In the genomic region with DNA sequence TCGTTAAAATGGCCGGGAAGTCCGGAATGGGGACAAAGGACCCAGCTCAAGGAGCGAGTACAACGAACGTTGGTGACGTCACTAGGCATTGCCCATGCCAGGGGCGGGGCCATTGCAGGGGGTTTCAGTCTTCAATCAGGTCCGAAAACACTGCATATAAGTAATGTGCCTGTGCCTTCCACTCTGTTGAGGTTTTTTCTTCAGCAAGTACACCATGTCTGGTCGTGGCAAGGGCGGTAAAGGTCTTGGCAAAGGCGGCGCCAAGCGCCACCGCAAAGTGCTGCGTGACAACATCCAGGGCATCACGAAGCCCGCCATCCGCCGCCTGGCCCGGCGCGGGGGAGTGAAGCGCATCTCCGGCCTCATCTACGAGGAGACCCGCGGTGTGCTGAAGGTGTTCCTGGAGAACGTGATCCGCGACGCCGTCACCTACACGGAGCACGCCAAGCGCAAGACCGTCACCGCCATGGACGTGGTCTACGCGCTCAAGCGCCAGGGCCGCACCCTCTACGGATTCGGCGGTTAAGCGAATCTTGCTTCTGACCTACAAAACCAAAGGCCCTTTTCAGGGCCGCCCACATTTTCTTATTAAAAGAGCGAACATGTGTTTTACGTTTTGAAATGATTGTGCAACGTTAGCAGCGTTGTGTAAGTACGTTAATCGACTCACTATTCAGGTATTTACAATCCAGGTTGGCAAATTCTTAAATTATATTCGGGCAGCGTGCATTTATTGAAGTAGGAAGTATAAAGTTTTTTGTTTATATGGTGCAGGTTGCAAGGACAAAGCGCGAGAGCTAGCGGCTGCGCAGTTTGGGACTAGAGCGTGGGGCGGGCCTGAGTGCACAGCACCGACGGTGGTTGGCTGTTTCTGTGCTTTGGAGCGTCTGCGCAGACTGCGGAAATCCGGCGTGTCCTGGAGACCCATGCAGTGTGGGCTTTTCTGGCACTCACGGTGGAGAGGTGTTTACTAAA, we compare ENCODE assay signal across 8 mouse cellular contexts. TPM values are rescaled to one million over a fixed set of nuclear protein-coding genes. Genes with fewer than 3 reads are reported as not detected.
A peak's percentile ranks its signal among the peaks of the same experiment; 100 is the strongest.
DNase-seq lines count a peak whose midpoint lies in the region; ATAC-seq lines count a peak whose summit lies in the region.

A gene (plus strand): TSS at position 150 of the 975 bp plus-strand sequence.

- ATAC-seq in CD4-positive, CD25-positive, alpha-beta regulatory T cell, adult 4 months = peak; percentile 76
- ATAC-seq in forebrain, embryonic 11.5 days (replicated peaks; ENCODE audit: low FRiP score) = peak; percentile 79
- ATAC-seq in heart, embryonic 16.5 days (replicated peaks; ENCODE audit: extremely low read depth, insufficient read depth, low FRiP score) = peak; percentile 78
- ATAC-seq in liver, embryonic 15.5 days (ENCODE audit: insufficient read depth) = peak; percentile 59
- peak; percentile 87 for ATAC-seq in neural tube, embryonic 12.5 days (ENCODE audit: low FRiP score, low read depth)

- H3K27ac ChIP-seq in forebrain, embryonic 11.5 days (ENCODE audit: low read depth, low read length) = peak within 1 kb of the TSS; percentile 99
- H3K27ac ChIP-seq in heart, embryonic 16.5 days (ENCODE audit: low read length) = peak within 1 kb of the TSS; percentile 99
- H3K27ac ChIP-seq in liver, embryonic 15.5 days (replicated peaks) = peak within 1 kb of the TSS; percentile 98
- H3K27ac ChIP-seq in neural tube, embryonic 12.5 days = peak within 1 kb of the TSS; percentile 89

- no peaks in the 10 kb centered on the region for H3K9me3 ChIP-seq in forebrain, embryonic 11.5 days (ENCODE audit: control insufficient read depth, low read length)
- H3K9me3 ChIP-seq in heart, embryonic 16.5 days (replicated peaks; ENCODE audit: control insufficient read depth, low read length) = no peaks in the 10 kb centered on the region
- H3K9me3 ChIP-seq in liver, embryonic 15.5 days (replicated peaks) = no peaks in the 10 kb centered on the region
- no peaks in the 10 kb centered on the region for H3K9me3 ChIP-seq in neural tube, embryonic 12.5 days

- under 1% methylated on average over 56 of the region's 70 CpGs for WGBS in forebrain, embryonic 11.5 days
- WGBS in heart, embryonic 16.5 days = under 1% methylated on average over 55 of the region's 70 CpGs
- under 1% methylated on average over 64 of the region's 70 CpGs for WGBS in liver, embryonic 15.5 days (ENCODE audit: insufficient replicate concordance)
- under 1% methylated on average over 60 of the region's 70 CpGs for WGBS in neural tube, embryonic 12.5 days

- H3K27me3 ChIP-seq in forebrain, embryonic 11.5 days (ENCODE audit: control insufficient read depth, insufficient read depth, low read length) = no peaks in the 10 kb centered on the region
- H3K27me3 ChIP-seq in heart, embryonic 16.5 days (ENCODE audit: control insufficient read depth, insufficient read depth, low read length) = no peaks in the 10 kb centered on the region
- H3K27me3 ChIP-seq in liver, embryonic 15.5 days = no peaks in the 10 kb centered on the region
- no peaks in the 10 kb centered on the region for H3K27me3 ChIP-seq in neural tube, embryonic 12.5 days (replicated peaks)

- H3K36me3 ChIP-seq in forebrain, embryonic 11.5 days (ENCODE audit: control insufficient read depth, insufficient read depth, low read length) = no peaks in the 10 kb centered on the region
- H3K36me3 ChIP-seq in heart, embryonic 16.5 days (ENCODE audit: control insufficient read depth, insufficient read depth) = no peaks in the 10 kb centered on the region
- no peaks in the 10 kb centered on the region for H3K36me3 ChIP-seq in liver, embryonic 15.5 days (replicated peaks)
- no peaks in the 10 kb centered on the region for H3K36me3 ChIP-seq in neural tube, embryonic 12.5 days

- peak; percentile 95 for DNase-seq in c-Kit-positive CD71-negative TER-119-negative erythroid progenitor cells, embryonic 14.5 days (ENCODE audit: low read depth)
- peak; percentile 98 for DNase-seq in forebrain, embryonic 11.5 days (ENCODE audit: low spot score)
- peak; percentile 95 to 98 for DNase-seq in kidney, postnatal 36 days
- DNase-seq in telencephalon, adult 2 months (ENCODE audit: low read depth, low spot score) = peak; percentile 97

- peak within 1 kb of the TSS; percentile 57 for H3K4me3 ChIP-seq in forebrain, embryonic 11.5 days (ENCODE audit: low read depth, low read length)
- peak within 1 kb of the TSS; percentile 77 for H3K4me3 ChIP-seq in heart, embryonic 16.5 days (ENCODE audit: low read length)
- peak within 1 kb of the TSS; percentile 66 for H3K4me3 ChIP-seq in liver, embryonic 15.5 days (replicated peaks)
- H3K4me3 ChIP-seq in neural tube, embryonic 12.5 days = peak within 1 kb of the TSS; percentile 52

- peak within 1 kb of the TSS; percentile 96 for H3K9ac ChIP-seq in forebrain, embryonic 11.5 days (ENCODE audit: low read length)
- H3K9ac ChIP-seq in heart, embryonic 16.5 days (ENCODE audit: low read length) = peak within 1 kb of the TSS; percentile 90
- peak within 1 kb of the TSS; percentile 75 for H3K9ac ChIP-seq in liver, embryonic 15.5 days
- peak within 1 kb of the TSS; percentile 73 for H3K9ac ChIP-seq in neural tube, embryonic 12.5 days

- H3K4me2 ChIP-seq in forebrain, embryonic 11.5 days (ENCODE audit: low read depth, low read length, severe bottlenecking) = peak within 1 kb of the TSS; percentile 52
- H3K4me2 ChIP-seq in heart, embryonic 16.5 days (ENCODE audit: low read depth, low read length) = peak within 1 kb of the TSS; percentile 75
- H3K4me2 ChIP-seq in liver, embryonic 15.5 days = peak within 1 kb of the TSS; percentile 78
- H3K4me2 ChIP-seq in neural tube, embryonic 12.5 days (replicated peaks) = peak within 1 kb of the TSS; percentile 70

- H3K4me1 ChIP-seq in forebrain, embryonic 11.5 days (replicated peaks; ENCODE audit: control insufficient read depth, insufficient read depth, low read length) = peaks cover 3% of the 10 kb centered on the region; the same call in 1 of the 2 replicates
- peaks cover 29% of the 10 kb centered on the region for H3K4me1 ChIP-seq in heart, embryonic 16.5 days (ENCODE audit: control insufficient read depth, insufficient read depth, low read length)
- peaks cover 34% of the 10 kb centered on the region for H3K4me1 ChIP-seq in liver, embryonic 15.5 days (replicated peaks)
- peaks cover 18% of the 10 kb centered on the region for H3K4me1 ChIP-seq in neural tube, embryonic 12.5 days

RNA-seq across cellular contexts. Expression of the gene that starts here (rescaled TPM):
- polyA plus RNA-seq in CD4-positive, CD25-positive, alpha-beta regulatory T cell, adult 4 months (2017; shearing (Covaris generic)) = 10 to 100 TPM in 1 of 2 experiments, 1 to 10 TPM in 1; 9.5 to 10.8 TPM
- 2.0 and 4.9 TPM in 2 replicates for polyA plus RNA-seq in forebrain, embryonic 11.5 days (2014; fragmentation: Nextera tagmentation; extraction: Ambion mirVana)
- 7.7 and 8.6 TPM in 2 replicates for polyA plus RNA-seq in heart, embryonic 16.5 days (2015; fragmentation: Nextera tagmentation; extraction: Ambion mirVana)
- 4.6 and 7.0 TPM in 2 replicates for polyA plus RNA-seq in liver, embryonic 15.5 days (2015; fragmentation: Nextera tagmentation; extraction: Ambion mirVana)
- polyA plus RNA-seq in neural tube, embryonic 12.5 days (2016; fragmentation: Nextera tagmentation; extraction: Ambion mirVana) = 4.6 and 6.6 TPM in 2 replicates

Comparison
In these comparisons a context has a peak if more than half of its experiments do, and no peak if none do; other contexts are left out.
1. Peak in every context shown above with its lines: DNase-seq, ATAC-seq, H3K4me3 ChIP-seq and H3K27ac ChIP-seq.